Mouse (Mus musculus) liver, embryonic 14.5 days (tissue): ENCODE measurements around the gene Cacna1c.

Experiments used
- CTCF ChIP-seq: IDR thresholded peaks from 2 replicates; pipeline ENCODE4 v1.5.1; 2016; ENCODE audit warnings: antibody characterized with exemption, low read depth, control low read depth
- EP300 ChIP-seq: IDR thresholded peaks from 2 replicates; pipeline ENCODE4 v1.6.1; 2016; ENCODE audit warnings: antibody characterized with exemption, low read depth

- TF ChIP-seq CTCF (no peak), EP300 (no peak)
Measured at GRCm38 (mm10) chr6:118862091-118862490, 334.1 kb downstream of the Cacna1c start.
